Mouse (Mus musculus): ENCODE measurements at regions not wholly inside any gene's neighbourhood (a gene's known extent, or its start where the extent isn't known, plus 50 kb on each side); places are given as distances from the start of the nearest gene placed in this dataset.

- no peak for DNase-seq (ENCODE audit: low spot score)
These were observed 60.2 kb upstream of the Rbms3 start for GRCm38 (mm10) chr9:117689946-117690345.

Measured in spleen, adult 12 weeks (tissue).